Mouse (Mus musculus): ENCODE measurements at regions not wholly inside any gene's neighbourhood (a gene's known extent, or its start where the extent isn't known, plus 50 kb on each side); places are given as distances from the start of the nearest gene placed in this dataset.

- Histone ChIP-seq H3K9me3 (replicated peaks; ENCODE audit: low read length) (no peaks in the 10 kb centered on the region), H3K4me1 (ENCODE audit: control insufficient read depth in 1 of 2, insufficient read depth in 2 of 2) (peaks cover 7 to 20% of the 10 kb centered on the region in 2 experiments; a peak in 3 of 4 replicates), H3K4me2 (ENCODE audit: insufficient read depth, low read depth, poor library complexity, severe bottlenecking) (no peak overlapping the region), H3K27ac (ENCODE audit: insufficient read depth, low read depth) (no peak overlapping the region), H3K36me3 (replicated peaks in 1 of 2; ENCODE audit: control insufficient read depth in 1 of 2, insufficient read depth in 1 of 2, low read length in 1 of 2) (no peaks in the 10 kb centered on the region), H3K79me2 (replicated peaks; ENCODE audit: control insufficient read depth, extremely low read depth, insufficient read depth, poor library complexity, severe bottlenecking) (no peaks in the 10 kb centered on the region), H3K27me3 (replicated peaks) (no peaks in the 10 kb centered on the region), H3K9ac (ENCODE audit: insufficient read depth, low read depth) (no peak overlapping the region), H3K4me3 (replicated peaks in 1 of 3; ENCODE audit: low read depth in 2 of 3, low read length in 2 of 3, poor library complexity in 1 of 3) (no peak overlapping the region)
- DNase-seq (ENCODE audit: extremely low read depth): no peak
- in situ Hi-C loops (cut with MboI; ENCODE audit: low pct_ligation_motif_present, low pct_unique_long_range_greater_than_20kb, low sequenced_read_pairs) (no loop called here), dilution Hi-C loops (cut with MboI; ENCODE audit: extremely low pct_ligation_motif_present, extremely low pct_unique_long_range_greater_than_20kb, low sequenced_read_pairs) (no loop called here)
- no peak for TF ChIP-seq ZKSCAN1 (IDR thresholded peaks at IDR 0.05; ENCODE audit: borderline replicate concordance, low read depth, low read length)
- no peak for TF ChIP-seq PAX5 (IDR thresholded peaks at IDR 0.05; ENCODE audit: low read length)
- no peak for TF ChIP-seq E2F4 (IDR thresholded peaks at IDR 0.05; ENCODE audit: insufficient replicate concordance, low read depth, low read length)
- no peak for TF ChIP-seq SIN3A (IDR thresholded peaks at IDR 0.05; ENCODE audit: low read length)
- TF ChIP-seq USF2 (conservative IDR thresholded peaks at IDR 0.05; ENCODE audit: low read depth, low read length): no peak
- no peak for TF ChIP-seq POLR2AphosphoS2 (IDR thresholded peaks at IDR 0.05; ENCODE audit: low read depth, low read length)
- no peak for TF ChIP-seq KAT2A (IDR thresholded peaks at IDR 0.05; ENCODE audit: insufficient replicate concordance, low read length)
- no peak for TF ChIP-seq MAZ (IDR thresholded peaks at IDR 0.05; ENCODE audit: low read depth, low read length)
Measured at GRCm38 (mm10) chr5:148691486-148691885, 138.9 kb upstream of the Ubl3 start.

GRCm38 (mm10) chr5:148690823-148691197 is 138.2 kb upstream of the Ubl3 start:
- Histone ChIP-seq H3K4me2 (ENCODE audit: insufficient read depth, low read depth, poor library complexity, severe bottlenecking) (no peak overlapping the region), H3K36me3 (replicated peaks in 1 of 2; ENCODE audit: control insufficient read depth in 1 of 2, insufficient read depth in 1 of 2, low read length in 1 of 2) (no peaks in the 10 kb centered on the region), H3K27ac (ENCODE audit: insufficient read depth, low read depth) (no peak overlapping the region), H3K79me2 (replicated peaks; ENCODE audit: control insufficient read depth, extremely low read depth, insufficient read depth, poor library complexity, severe bottlenecking) (no peaks in the 10 kb centered on the region), H3K9me3 (replicated peaks; ENCODE audit: low read length) (no peaks in the 10 kb centered on the region), H3K4me3 (replicated peaks in 1 of 3; ENCODE audit: low read depth in 2 of 3, low read length in 2 of 3, poor library complexity in 1 of 3) (no peak overlapping the region), H3K27me3 (replicated peaks) (no peaks in the 10 kb centered on the region), H3K4me1 (ENCODE audit: control insufficient read depth in 1 of 2, insufficient read depth in 2 of 2) (peaks cover 7 to 20% of the 10 kb centered on the region in 2 experiments; a peak in 3 of 4 replicates), H3K9ac (ENCODE audit: insufficient read depth, low read depth) (no peak overlapping the region)
- no peak for DNase-seq (ENCODE audit: extremely low read depth)
- TF ChIP-seq KAT2A (IDR thresholded peaks at IDR 0.05; ENCODE audit: insufficient replicate concordance, low read length) (no peak), ELF1 (IDR thresholded peaks at IDR 0.05; ENCODE audit: low read depth, low read length) (no peak), ZMIZ1 (IDR thresholded peaks at IDR 0.05; ENCODE audit: low read depth, low read length) (no peak), MAZ (IDR thresholded peaks at IDR 0.05; ENCODE audit: low read depth, low read length) (no peak), TBP (conservative IDR thresholded peaks at IDR 0.05; ENCODE audit: low read depth, low read length) (no peak), CTCF (conservative IDR thresholded peaks at IDR 0.05 in 1 of 2, IDR thresholded peaks at IDR 0.05 in 1 of 2; ENCODE audit: low read depth in 2 of 2, low read length in 2 of 2) (no peak), IRF4 (IDR thresholded peaks at IDR 0.05; ENCODE audit: low read depth, low read length) (no peak), GABPA (IDR thresholded peaks at IDR 0.05; ENCODE audit: insufficient replicate concordance, low read depth, low read length) (no peak), SMC3 (IDR thresholded peaks at IDR 0.05; ENCODE audit: low read depth, low read length) (no peak), ZKSCAN1 (IDR thresholded peaks at IDR 0.05; ENCODE audit: borderline replicate concordance, low read depth, low read length) (no peak)
- in situ Hi-C loops (cut with MboI; ENCODE audit: low pct_ligation_motif_present, low pct_unique_long_range_greater_than_20kb, low sequenced_read_pairs): no loop called here
- dilution Hi-C loops (cut with MboI; ENCODE audit: extremely low pct_ligation_motif_present, extremely low pct_unique_long_range_greater_than_20kb, low sequenced_read_pairs): no loop called here

All from CH12.LX (cell line).